Mouse (Mus musculus): ENCODE measurements around the gene Paqr7. TPM values are rescaled to one million over a fixed set of nuclear protein-coding genes. Genes with fewer than 3 reads are reported as not detected.

Paqr7 gene
- polyA plus RNA-seq (2016; fragmentation: Nextera tagmentation; extraction: Ambion mirVana) = 2.4 and 2.9 TPM in 2 replicates

DNA sequence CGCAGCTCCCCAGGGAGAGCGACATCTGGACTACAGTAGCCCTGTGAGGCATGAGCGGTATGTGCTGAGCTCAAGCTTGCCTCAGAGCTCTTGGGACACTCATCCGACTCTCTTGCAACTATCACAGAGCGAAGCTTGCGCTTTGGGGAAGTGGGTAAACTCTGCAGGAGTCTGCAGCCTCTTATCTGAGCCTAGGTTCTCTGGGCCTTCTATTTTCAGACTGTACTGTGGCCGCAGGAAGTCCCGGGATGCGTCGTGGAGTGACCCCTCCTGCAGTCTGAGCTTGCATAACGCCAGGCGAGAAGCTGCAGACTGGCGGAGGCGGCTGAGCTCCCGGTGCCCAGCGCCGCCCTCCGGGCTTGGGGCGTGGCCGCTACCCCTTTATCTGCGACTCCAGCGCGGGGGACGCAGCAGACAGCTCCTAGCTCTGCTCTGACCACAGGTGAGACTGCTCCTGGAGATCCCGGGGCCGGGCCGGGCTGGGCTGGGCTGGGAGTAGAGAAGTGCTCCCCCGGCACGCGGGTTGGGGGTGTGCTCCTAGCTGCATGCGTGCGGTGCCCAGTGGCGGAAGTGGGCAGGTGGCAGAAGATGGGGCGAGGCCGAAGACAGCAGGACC is at the start of gene Paqr7:
Gene Paqr7 (plus strand): TSS at position 103 of the 616 bp plus-strand sequence.
- ATAC-seq (ENCODE audit: insufficient number of reproducible peaks, insufficient read depth, low FRiP score, low TSS enrichment, low read depth) = peak; percentile 61

DNA sequence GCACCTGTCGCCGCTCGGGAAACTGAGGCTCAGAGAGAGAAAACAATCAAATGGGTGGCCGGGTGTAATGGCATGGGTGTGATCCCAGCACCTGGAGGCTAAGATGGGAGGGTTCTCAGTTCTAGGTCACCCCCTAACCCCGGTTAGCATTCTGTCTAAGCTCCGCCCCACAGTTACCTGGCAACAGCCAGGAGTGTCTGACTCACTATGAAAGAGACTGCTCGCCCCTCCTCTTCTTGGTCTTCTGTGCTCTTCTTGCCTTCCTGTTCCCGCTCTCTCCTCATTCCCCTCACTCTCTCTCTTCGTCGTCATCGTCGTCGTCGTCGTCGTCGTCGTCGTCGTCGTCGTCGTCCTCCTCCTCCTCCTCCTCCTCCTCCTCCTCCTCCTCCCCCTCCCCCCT is 48.5 kb upstream of the Paqr7 start:
- no peak overlapping the region for H3K27ac ChIP-seq
- H3K36me3 ChIP-seq = no peaks in the 10 kb centered on the region
- peaks cover 47% of the 10 kb centered on the region for H3K27me3 ChIP-seq
- 67% methylated on average over 23 of the region's 23 CpGs for whole genome bisulfite sequencing
- peaks cover 16% of the 10 kb centered on the region for H3K4me1 ChIP-seq (replicated peaks)
- H3K9me3 ChIP-seq = no peaks in the 10 kb centered on the region
- H3K4me2 ChIP-seq = peak overlapping the region; percentile 15; the same call in 1 of the 2 replicates
- no peak for ATAC-seq (ENCODE audit: insufficient number of reproducible peaks, insufficient read depth, low FRiP score, low TSS enrichment, low read depth)
- H3K9ac ChIP-seq (replicated peaks) = no peak overlapping the region
- no peak overlapping the region for H3K4me3 ChIP-seq (replicated peaks)

More for the DNA sequence above, at the start of gene Paqr7:
- H3K9me3 ChIP-seq = no peaks in the 10 kb centered on the region
- WGBS = 3% methylated on average over 35 of the region's 35 CpGs
- H3K9ac ChIP-seq (replicated peaks) = peak within 1 kb of the TSS; percentile 64
- peaks cover 10% of the 10 kb centered on the region; the same call in 1 of the 2 replicates for H3K27me3 ChIP-seq
- no peaks in the 10 kb centered on the region for H3K36me3 ChIP-seq
- H3K4me2 ChIP-seq = peak within 1 kb of the TSS; percentile 98
- peak within 1 kb of the TSS; percentile 58 for H3K4me3 ChIP-seq (replicated peaks)
- H3K4me1 ChIP-seq (replicated peaks) = peaks cover 23% of the 10 kb centered on the region
- H3K27ac ChIP-seq = peak within 1 kb of the TSS; percentile 45; the same call in 1 of the 2 replicates

DNA sequence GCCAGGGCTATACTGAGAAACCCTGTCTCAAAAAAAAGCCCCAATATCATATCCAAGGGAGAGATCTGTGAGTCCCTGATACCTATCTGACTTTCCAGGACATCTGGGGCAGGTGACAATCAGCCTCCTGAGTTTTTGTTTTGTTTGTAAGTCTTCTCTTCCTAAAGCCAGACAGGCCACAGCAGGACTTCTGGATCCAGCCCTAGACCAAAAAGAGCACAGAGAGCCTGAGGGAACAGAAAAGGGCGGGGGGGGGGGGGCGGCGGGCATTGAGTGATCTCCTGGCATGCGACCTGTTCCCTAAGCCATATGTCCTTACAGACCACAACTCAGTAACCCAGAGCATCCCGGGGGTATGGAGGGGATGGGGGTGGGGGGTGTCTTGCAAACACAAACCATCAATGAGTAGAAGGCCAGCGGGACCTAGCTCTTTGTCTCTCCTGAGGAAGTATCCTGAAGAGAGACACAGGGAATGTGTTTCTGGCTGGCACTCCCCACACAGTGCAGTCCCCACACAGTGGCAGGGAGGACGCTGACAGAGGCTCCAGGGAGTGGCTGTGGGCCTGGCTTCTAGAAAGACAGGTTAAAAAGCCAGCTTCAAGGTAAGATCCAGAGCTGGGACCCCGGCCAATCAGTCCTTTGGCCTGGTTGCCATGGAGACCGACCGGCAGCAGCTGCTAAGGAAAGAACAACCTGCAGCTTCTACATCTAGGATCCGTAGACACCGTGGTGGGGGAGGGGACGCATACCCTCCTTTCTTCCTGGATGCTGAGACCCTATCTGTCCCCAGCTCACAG is 46.7 kb upstream of the Paqr7 start:
- Histone ChIP-seq H3K36me3 (no peaks in the 10 kb centered on the region), H3K4me1 (replicated peaks) (peaks cover 21% of the 10 kb centered on the region), H3K4me3 (replicated peaks) (no peak overlapping the region), H3K9me3 (no peaks in the 10 kb centered on the region), H3K4me2 (0 out of 2 replicates have a peak overlapping the region, but pooled peaks have one; percentile 39), H3K9ac (replicated peaks) (no peak overlapping the region), H3K27me3 (peaks cover 64% of the 10 kb centered on the region), H3K27ac (no peak overlapping the region)
- ATAC-seq (ENCODE audit: insufficient number of reproducible peaks, insufficient read depth, low FRiP score, low TSS enrichment, low read depth) = no peak
- 25% methylated on average over 13 of the region's 13 CpGs for WGBS

DNA sequence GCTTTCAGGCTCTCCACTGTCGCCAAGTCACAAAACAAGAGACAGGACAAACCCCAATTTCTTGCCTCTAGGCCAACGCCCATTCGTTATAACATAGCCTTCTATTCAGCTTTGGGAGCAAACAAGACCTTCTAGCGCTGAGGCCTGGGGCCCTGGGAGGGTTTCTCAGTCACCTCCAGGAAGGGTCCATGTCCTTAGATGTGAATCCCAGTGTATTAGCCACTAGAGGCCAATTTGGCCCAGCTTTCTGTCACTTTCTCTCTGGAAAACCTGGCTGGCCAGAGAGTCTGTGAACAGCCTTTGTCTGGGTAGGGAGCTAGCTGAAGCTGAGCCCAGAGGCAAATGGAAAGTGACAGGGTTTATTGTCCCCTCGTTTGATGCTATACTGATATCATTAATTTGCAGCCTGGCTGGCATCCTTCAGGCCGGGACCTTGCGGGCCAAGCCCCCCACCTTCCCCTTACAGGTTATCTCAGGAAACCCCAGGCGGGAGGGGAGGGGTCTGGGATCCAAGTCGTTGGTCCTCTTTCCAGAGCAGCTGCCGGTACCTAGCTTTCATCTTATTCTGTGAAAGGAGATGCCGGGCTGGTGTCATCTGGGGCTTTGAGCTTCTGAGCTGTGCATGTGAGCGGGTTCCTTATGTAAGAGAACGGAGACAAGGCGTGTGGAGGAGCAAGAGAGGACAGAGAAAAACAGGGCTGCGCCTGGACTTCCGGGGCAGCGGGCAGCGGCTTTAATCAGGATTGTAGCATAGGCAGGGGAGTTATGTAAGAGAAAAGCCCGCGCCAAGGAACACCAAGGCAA is 45.9 kb upstream of the Paqr7 start:
- no peaks in the 10 kb centered on the region for H3K9me3 ChIP-seq
- 0 out of 2 replicates have a peak overlapping the region, but pooled peaks have one; percentile 13 for H3K9ac ChIP-seq (replicated peaks)
- H3K4me1 ChIP-seq (replicated peaks) = peaks cover 21% of the 10 kb centered on the region
- WGBS = 18% methylated on average over 20 of the region's 20 CpGs
- H3K4me2 ChIP-seq = peak overlapping the region; percentile 39
- no peaks in the 10 kb centered on the region for H3K36me3 ChIP-seq
- ATAC-seq (ENCODE audit: insufficient number of reproducible peaks, insufficient read depth, low FRiP score, low TSS enrichment, low read depth) = no peak
- no peak overlapping the region; the same call in 1 of the 2 replicates for H3K4me3 ChIP-seq (replicated peaks)
- no peak overlapping the region for H3K27ac ChIP-seq
- peaks cover 70% of the 10 kb centered on the region for H3K27me3 ChIP-seq

DNA sequence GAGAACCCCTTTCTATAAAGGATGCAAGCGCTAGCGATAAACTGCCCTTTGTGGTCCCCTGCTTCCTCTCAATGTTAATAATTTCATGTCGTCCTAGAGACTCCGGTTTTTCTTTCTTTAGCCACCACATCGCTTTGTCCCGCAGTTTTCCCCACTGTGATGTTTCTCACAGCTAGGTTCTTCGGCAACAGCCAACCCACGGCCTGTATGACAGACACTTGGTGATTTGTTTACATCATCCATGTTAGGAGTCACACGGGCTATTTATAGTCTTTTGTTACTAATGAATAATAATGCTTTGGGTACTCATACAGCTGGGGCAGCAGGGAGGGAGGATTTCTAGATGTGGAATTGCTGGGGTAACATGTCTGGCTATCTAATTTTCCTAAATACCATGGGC is 45.0 kb upstream of the Paqr7 start:
- Histone ChIP-seq H3K4me1 (replicated peaks) (peaks cover 21% of the 10 kb centered on the region), H3K36me3 (no peaks in the 10 kb centered on the region), H3K27ac (no peak overlapping the region), H3K9ac (replicated peaks) (no peak overlapping the region), H3K9me3 (no peaks in the 10 kb centered on the region), H3K27me3 (peaks cover 70% of the 10 kb centered on the region), H3K4me3 (replicated peaks) (no peak overlapping the region), H3K4me2 (no peak overlapping the region)
- 75% methylated on average over 9 of the region's 9 CpGs for WGBS
- ATAC-seq (ENCODE audit: insufficient number of reproducible peaks, insufficient read depth, low FRiP score, low TSS enrichment, low read depth) = no peak

DNA sequence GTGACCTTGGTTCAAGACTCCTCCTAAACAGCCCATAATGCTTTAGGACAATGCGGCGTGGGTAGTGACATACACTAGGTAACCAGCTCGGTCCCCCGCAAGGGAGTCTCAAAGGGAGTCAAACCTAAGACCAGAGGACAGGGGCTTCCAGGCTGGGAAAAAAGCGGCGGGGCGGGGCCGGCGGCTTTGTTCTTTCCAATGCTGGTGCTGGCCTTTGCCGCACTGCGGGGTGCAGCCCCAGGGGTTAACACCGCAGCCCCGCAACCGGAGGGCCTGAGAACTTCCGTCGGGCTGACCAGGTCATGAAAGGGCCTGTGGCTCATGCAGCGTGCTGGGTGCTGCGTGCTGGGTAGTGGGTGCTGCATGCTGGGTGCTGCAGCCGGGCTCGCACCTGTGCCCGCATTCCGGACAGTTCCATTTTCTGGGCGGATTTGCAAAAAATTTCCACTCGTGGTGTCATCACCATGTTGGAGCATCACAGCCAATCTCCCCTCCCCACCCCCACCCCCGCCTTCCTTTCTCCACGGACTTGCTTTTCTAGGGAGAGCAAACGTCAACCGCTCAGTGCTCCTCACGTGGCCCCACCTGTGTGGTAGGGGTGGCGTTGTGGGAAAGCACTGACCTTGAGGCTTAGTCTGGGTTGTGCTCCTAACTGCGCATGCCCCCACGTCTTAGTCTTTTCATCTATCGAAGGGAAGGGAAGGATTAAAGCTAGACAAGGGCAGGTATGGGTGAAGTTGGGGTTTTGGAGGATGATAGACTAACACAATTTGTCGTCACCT is 42.7 kb upstream of the Paqr7 start:
- peak; percentile 31; the same call in 1 of the 2 replicates for ATAC-seq (ENCODE audit: insufficient number of reproducible peaks, insufficient read depth, low FRiP score, low TSS enrichment, low read depth)
- no peak overlapping the region for H3K9ac ChIP-seq (replicated peaks)
- H3K9me3 ChIP-seq = no peaks in the 10 kb centered on the region
- H3K27me3 ChIP-seq = peaks cover 60% of the 10 kb centered on the region
- no peak overlapping the region for H3K4me3 ChIP-seq (replicated peaks)
- H3K4me2 ChIP-seq = peak overlapping the region; percentile 26
- WGBS = 26% methylated on average over 34 of the region's 34 CpGs
- H3K27ac ChIP-seq = no peak overlapping the region
- H3K4me1 ChIP-seq (replicated peaks) = peaks cover 21% of the 10 kb centered on the region
- no peaks in the 10 kb centered on the region for H3K36me3 ChIP-seq

DNA sequence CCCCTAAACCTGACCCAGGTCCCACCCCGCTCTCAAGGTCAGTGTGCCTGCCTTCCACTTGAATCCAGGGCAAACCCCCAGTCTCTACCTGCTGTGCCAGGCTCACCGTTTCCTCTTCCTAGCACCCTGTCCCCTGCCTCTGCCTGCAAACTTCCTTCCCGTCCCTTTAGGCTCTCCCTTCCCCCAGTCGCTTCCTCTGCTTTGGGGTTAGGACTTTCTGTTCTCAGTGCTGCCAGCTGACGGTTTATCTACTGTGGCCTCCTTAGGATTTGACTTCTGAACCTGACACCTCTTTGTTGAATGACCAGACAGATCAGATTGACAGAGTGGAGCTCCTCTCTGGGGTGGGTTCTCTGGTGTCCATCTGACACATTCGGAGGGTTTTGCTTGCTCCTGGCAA is 41.2 kb upstream of the Paqr7 start:
- Histone ChIP-seq H3K4me2 (no peak overlapping the region), H3K27me3 (peaks cover 54% of the 10 kb centered on the region), H3K4me3 (replicated peaks) (no peak overlapping the region), H3K9ac (replicated peaks) (no peak overlapping the region), H3K36me3 (no peaks in the 10 kb centered on the region), H3K27ac (no peak overlapping the region), H3K9me3 (no peaks in the 10 kb centered on the region), H3K4me1 (replicated peaks) (peaks cover 14% of the 10 kb centered on the region)
- WGBS = 38% methylated on average over 6 of the region's 6 CpGs
- no peak for ATAC-seq (ENCODE audit: insufficient number of reproducible peaks, insufficient read depth, low FRiP score, low TSS enrichment, low read depth)

DNA sequence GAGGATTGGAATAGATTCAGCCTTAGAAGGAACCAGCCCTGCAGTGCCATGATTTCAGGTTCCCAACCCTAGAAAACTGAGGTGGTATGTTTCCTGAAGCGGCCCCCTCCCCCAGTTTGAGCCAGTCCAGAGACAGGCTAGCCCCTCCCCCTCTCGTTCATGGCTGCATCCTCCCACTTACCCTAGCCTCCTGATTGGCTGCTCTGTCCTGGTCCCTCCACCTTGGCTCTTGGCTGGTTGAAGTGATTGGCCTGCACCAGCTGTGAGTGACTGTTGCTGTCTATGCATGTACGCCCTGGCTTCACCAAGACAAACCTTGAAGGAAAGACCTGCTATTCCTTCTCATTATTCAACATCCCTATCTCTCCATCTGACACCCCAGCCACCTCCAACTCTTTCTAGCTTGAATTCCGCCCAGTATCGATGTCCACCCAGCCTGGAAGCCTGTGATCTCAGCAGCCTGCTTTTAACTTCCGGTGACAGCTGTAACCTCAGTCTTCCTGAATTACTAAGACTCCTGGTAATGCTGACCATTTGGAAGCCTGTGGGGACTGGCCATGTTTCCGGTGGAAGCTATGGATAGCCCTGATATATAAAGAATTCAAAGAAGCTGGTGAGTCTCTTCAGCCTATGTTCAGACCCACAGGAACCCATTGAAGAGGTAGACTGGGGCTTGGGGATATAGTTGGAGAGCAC is 39.2 kb upstream of the Paqr7 start:
- Histone ChIP-seq H3K4me3 (replicated peaks) (no peak overlapping the region), H3K27me3 (peaks cover 36% of the 10 kb centered on the region), H3K4me2 (no peak overlapping the region), H3K27ac (no peak overlapping the region), H3K4me1 (replicated peaks) (peaks cover 5% of the 10 kb centered on the region; the same call in 1 of the 2 replicates), H3K9me3 (no peaks in the 10 kb centered on the region), H3K9ac (replicated peaks) (no peak overlapping the region), H3K36me3 (no peaks in the 10 kb centered on the region)
- 54% methylated on average over 7 of the region's 7 CpGs for WGBS
- ATAC-seq (ENCODE audit: insufficient number of reproducible peaks, insufficient read depth, low FRiP score, low TSS enrichment, low read depth) = no peak

DNA sequence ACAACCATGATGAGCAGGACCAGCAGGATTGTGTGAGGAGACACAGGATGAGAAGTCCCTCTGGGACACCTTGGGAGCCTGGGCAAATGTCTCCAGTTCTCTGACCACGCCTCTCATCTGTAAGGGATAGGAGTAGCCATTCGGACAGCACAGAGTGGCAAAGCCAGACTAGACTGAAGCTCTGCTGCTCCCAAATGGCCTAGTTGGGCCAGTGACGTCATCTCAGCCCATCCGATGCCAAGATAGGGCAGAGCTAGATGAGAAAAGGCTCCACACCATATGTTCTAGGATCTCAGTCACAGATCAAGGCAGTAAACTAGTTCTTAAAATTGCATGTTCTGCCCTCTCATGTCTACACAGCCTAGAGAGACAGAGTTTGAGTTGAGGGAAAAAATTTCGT is 37.6 kb upstream of the Paqr7 start:
- ATAC-seq (ENCODE audit: insufficient number of reproducible peaks, insufficient read depth, low FRiP score, low TSS enrichment, low read depth) = no peak
- no peak overlapping the region for H3K9ac ChIP-seq (replicated peaks)
- WGBS = 72% methylated on average over 5 of the region's 5 CpGs

DNA sequence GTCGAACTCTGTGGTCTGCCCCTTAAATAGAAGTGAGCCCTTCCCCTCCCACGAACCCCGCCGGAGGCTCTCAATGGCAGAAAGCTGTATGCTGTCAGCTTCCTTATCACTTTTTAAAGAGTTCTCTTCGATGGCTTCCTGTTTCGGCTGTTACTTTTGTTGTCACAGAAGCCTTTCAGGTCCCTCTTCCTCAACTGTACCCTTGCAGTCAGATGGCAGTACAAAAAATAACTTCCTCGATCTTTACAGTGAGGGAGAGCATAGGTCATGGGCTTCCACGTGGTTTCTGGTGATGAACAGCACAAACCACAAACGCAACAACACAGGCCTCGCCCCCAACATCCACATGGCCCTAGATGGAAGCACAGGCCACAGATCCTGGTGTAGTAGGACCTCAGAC is 36.2 kb upstream of the Paqr7 start:
- Histone ChIP-seq H3K4me1 (replicated peaks) (no peaks in the 10 kb centered on the region), H3K4me2 (no peak overlapping the region), H3K4me3 (replicated peaks) (no peak overlapping the region), H3K9me3 (no peaks in the 10 kb centered on the region), H3K27me3 (peaks cover 9% of the 10 kb centered on the region; the same call in 1 of the 2 replicates), H3K9ac (replicated peaks) (no peak overlapping the region), H3K36me3 (no peaks in the 10 kb centered on the region), H3K27ac (no peak overlapping the region)
- 79% methylated on average over 10 of the region's 10 CpGs for WGBS
- no peak for ATAC-seq (ENCODE audit: insufficient number of reproducible peaks, insufficient read depth, low FRiP score, low TSS enrichment, low read depth)

More for the DNA sequence above, 37.6 kb upstream of the Paqr7 start:
- no peaks in the 10 kb centered on the region for H3K36me3 ChIP-seq
- peaks cover 22% of the 10 kb centered on the region for H3K27me3 ChIP-seq
- peaks cover 2% of the 10 kb centered on the region; the same call in 1 of the 2 replicates for H3K4me1 ChIP-seq (replicated peaks)
- H3K27ac ChIP-seq = no peak overlapping the region
- H3K9me3 ChIP-seq = no peaks in the 10 kb centered on the region
- H3K4me2 ChIP-seq = no peak overlapping the region
- H3K4me3 ChIP-seq (replicated peaks) = no peak overlapping the region
